Mouse (Mus musculus): ENCODE measurements around the gene Kndc1. TPM values are rescaled to one million over a fixed set of nuclear protein-coding genes. Genes with fewer than 3 reads are reported as not detected.
A peak's percentile ranks its signal among the peaks of the same experiment; 100 is the strongest.

The Kndc1 gene
- total RNA-seq, 2 experiments from 2014 or later = 0.42 to 0.55 TPM

DNA sequence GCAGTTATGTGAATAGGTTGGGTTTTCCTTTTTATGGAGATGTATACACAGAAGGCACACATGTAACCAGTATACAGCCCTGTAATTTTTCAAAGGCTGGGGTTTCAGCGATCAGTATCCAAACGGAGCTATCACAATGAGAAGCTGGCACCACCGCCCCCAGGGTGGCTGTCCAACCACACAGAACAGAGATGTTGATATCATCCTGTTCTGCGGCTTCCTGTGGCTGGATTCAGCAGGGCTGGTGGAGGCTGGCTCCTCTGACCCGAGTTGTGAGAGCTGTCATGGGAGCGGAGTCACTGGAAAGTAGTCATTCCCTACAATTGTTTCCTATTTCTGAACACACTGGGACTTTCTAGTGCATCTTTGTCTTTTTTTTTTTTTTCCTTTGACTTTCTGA is 10.8 kb downstream of the Kndc1 start:
- DNase-seq = no peak

DNA sequence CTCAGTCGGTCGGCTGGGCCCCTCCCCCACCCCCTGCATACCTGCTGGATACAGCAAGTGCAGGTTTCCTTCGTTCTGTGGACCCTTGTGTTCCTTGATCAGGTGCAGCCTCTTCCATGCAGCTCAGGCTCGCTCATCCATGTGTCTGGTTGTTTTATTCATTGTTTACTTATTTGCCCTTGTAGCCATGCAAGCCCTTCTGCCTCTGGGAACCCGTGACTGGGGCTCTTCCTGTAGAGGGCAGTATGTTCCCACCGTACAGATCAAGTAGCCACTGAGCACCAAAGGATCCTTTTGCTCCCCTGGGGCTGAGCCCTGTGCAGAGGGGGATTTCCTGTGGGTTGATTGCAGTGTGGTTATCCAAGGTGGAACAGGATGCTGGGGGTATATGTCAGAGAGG is 11.2 kb downstream of the Kndc1 start:
- peak; percentile 63 for DNase-seq

GRCm38 (mm10) chr7:139908176-139908575 is 13.7 kb downstream of the Kndc1 start:
- peak; percentile 9 for DNase-seq

DNA sequence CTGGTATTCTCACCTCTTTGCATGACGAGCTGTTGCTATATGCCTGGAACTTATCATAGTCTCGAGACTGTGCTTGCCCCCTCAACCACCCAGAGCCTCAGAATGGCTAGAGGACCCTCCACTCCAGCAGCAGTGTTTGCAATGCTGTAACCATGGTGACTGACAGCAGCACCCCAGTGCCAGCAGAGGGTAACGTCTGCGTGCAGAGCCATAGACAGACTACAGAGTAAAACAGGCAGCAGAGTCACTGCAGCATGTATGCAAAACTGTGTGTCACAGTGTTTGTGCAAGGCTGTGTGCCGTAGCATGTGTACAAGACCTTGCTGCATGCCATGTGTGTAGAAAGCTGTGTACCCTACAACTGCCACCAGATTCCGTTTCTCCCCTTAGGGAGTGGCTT is 15.0 kb downstream of the Kndc1 start:
- no peak for DNase-seq

DNA sequence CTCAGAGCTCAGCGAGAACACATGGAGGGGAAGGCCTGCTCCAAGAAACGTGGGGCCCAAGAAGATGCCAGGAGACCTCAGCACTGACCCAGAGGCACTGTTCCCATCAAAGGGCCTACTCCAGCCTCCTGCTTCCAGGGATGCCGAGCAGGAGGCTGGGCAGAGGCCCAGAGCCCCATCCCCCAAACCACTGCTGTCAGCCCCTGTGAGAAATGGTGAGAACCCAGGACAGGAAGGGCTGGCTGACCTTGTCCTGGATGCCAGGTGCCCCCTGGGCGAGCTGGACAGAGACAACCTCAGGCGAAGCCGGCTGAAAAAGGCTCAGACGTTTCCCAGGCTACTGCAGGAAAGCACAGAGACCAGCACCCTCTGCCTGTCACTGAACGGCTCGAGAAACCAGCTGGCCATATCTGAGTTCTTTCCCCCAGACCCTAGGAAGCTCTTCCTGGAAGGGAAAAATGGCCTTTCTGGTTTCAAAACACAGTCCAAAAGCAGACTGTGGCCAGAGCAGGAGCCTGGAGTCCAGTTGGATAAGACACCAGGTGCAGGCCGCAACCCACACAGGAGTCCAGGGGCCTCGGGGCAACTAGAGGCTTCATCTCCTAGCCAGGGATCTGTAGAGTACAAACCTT is 15.8 kb downstream of the Kndc1 start:
- no peak for DNase-seq

- DNase-seq = peak; percentile 10
These were observed 19.9 kb downstream of the Kndc1 start for GRCm38 (mm10) chr7:139914141-139915047.

- DNase-seq = no peak
These were observed 21.3 kb downstream of the Kndc1 start for GRCm38 (mm10) chr7:139915646-139916257.

DNA sequence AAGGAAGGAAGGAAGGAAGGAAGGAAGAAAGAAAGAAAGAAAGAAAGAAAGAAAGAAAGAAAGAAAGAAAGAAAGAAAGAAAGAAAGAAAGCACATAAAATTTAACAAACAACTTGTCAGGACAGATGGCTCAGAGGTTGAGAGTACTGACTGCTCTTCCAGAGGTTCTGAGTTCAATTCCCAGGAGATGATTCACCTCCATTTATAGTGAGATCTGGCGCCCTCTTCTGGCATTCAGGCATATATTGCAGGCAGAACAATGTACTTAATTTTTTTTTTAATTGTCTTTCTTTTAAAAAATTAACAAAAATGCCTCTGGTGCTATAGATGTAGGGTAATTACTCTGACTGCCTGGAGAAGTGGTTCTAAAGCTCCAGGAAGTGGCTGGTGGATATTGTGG is 21.8 kb downstream of the Kndc1 start:
- DNase-seq = no peak

DNA sequence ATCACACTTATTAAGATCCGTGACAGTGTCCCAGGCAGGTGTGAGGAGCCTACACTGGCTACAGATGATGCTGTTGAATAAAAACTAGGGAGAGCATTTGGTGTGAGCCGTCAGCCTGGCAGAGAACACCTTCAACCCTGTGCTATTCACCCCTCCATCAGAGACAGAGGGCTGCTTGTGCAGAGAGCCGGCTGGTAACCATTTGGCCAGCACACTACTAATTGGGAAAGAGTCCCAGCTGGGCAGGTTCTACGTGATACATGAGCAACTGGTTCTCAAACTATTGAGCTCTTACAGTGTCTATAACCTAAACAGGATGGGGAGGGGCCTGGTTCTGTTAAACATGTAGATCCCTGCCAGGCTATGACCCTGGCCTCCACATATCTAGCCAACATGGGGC is 23.8 kb downstream of the Kndc1 start:
- no peak for DNase-seq

- peak; percentile 74 for DNase-seq
These were observed 36.2 kb downstream of the Kndc1 start for GRCm38 (mm10) chr7:139930732-139931131.

GRCm38 (mm10) chr7:139936705-139937104 is 42.2 kb downstream of the Kndc1 start:
- no peak for DNase-seq

GRCm38 (mm10) chr7:139937138-139937537 is 42.6 kb downstream of the Kndc1 start:
- no peak for DNase-seq

DNA sequence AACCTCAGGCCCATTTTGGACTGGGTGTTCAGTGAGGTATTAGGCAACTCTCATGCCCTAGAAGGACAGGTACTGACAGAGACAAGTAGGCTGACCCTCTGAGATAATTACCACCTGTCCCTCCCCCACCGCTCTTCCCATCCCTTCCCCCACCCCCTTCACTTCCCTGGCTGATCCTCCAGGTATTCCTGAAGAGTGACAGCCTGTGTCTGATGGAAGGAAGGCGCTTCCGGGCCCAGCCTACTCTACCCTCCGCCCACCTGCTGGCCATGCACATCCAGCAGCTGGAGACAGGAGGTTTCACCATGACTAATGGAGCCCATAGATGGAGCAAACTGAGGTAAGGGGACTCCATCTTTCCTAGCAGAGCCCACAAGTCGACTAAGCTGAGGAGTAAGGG is 43.3 kb downstream of the Kndc1 start:
- DNase-seq = no peak

- no peak for DNase-seq
These were observed 46.1 kb downstream of the Kndc1 start for GRCm38 (mm10) chr7:139940476-139941209.

DNA sequence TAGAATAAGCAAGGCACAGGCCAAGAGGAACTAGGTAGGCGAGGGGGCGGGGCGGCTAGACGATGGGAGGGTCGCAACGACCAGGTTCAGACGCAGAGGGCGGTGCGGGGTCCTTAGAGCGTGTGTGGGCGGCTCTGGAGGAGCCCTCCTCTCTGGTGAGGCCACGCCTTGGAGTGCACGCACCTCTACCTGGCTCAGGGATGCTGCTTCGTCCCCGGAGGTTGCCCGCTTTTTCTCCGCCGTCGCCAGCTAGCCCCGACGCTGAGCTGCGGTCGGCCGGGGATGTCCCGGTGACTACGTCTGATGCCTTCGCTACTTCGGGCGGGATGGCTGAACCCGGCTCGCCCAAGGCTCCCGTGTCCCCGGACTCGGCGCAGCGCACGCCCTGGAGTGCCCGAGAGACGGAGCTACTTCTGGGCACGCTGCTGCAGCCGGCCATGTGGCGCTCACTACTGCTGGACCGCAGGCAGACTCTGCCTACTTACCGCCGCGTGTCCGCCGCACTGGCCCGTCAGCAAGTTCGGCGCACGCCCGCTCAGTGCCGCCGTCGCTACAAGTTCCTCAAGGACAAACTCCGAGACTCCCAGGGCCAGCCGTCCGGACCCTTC is 49.3 kb downstream of the Kndc1 start, which contains the start of gene Utf1:
Utf1 (plus strand) TSS at position 116 of the 608 bp plus-strand sequence.
- peak; percentile 60 for DNase-seq

- DNase-seq = peak; percentile 15
These were observed 50.1 kb downstream of the Kndc1 start for GRCm38 (mm10) chr7:139944291-139945240.

GRCm38 (mm10) chr7:139945516-139945915 is 51.0 kb downstream of the Kndc1 start:
- DNase-seq = no peak

- no peak for DNase-seq
These were observed 51.5 kb downstream of the Kndc1 start for GRCm38 (mm10) chr7:139946032-139946431.

DNA sequence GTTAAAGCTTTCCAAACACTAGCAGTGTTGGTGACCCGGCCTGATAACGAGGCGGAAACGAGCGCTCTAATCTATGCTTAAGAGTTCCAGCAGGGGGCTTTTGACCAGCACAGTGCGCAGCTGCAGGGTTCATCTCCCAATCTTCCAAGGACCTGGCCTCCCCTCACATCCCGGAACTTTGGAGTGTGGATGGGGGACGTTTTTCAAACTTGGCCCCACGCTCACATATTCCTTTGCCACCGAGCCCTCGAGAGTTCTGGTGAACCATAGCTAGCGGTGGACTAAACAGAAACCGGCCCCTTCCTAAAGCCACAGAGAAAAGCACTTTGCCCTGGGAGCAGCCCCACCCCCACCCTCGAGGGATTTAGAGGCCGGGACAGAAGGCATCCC is 55.4 kb downstream of the Kndc1 start:
- peak; percentile 73 for DNase-seq

GRCm38 (mm10) chr7:139950283-139950971 is 55.9 kb downstream of the Kndc1 start:
- peak; percentile 74 for DNase-seq

All from adrenal gland, postnatal 10 days (tissue).